Mouse (Mus musculus): ENCODE results near the gene Zfp174. TPM values are rescaled to one million over a fixed set of nuclear protein-coding genes. Genes with fewer than 3 reads are reported as not detected.

The Zfp174 gene
- total RNA-seq, 4 experiments from 2014 or later, result 1.5 to 2.0 (median 1.7) TPM

GRCm38 (mm10) chr16:3884201-3885064, 37.4 kb downstream of the Zfp174 start, which contains the start of the genes Zfp597 and Gm20695:
Zfp597 (minus strand) TSS chr16:3884561.
Gm20695 (plus strand) TSS chr16:3884648.
- peak; percentile 86 to 93 for DNase-seq (ENCODE audit: low spot score in 2 of 2)

- DNase-seq (ENCODE audit: low spot score in 2 of 2), result no peak
Measured at GRCm38 (mm10) chr16:3885065-3885670, 38.1 kb downstream of the Zfp174 start.

GRCm38 (mm10) chr16:3891621-3892295, 44.7 kb downstream of the Zfp174 start:
- DNase-seq (ENCODE audit: low spot score in 2 of 2), result no peak

- DNase-seq (ENCODE audit: low spot score in 2 of 2), result no peak
Measured at GRCm38 (mm10) chr16:3893739-3894138, 46.7 kb downstream of the Zfp174 start.

DNA sequence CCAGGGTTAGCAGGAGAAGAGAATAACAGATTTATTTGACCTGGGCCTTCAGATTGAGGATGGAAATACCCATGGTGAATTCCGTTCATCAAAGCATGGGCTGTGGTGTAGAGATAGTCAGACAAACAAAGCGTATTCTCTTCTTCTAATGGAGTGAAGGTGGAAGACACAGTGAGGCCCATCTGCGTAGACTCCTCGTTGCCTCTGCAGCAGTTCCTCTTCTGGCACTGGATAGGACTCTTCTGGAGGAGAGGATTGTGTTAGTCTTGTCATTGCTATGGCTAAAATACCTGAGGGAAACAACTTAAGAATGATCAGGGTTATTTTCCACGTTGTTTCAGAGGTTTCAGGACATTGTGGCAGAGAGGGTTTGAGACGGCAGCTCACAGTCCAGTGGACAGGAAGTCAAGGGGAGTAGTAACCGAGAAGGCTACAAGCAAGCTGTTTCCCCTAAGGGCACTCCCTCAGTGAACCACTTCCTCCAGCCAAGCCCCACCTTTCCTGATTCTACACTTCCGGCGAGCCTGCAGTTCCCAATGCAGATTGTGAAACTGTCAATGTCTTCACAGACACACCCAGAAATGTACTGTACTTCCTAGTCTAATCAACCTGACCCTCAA, 48.2 kb downstream of the Zfp174 start:
- DNase-seq (ENCODE audit: low spot score in 2 of 2), result no peak

GRCm38 (mm10) chr16:3896046-3896445, 49.0 kb downstream of the Zfp174 start:
- DNase-seq (ENCODE audit: low spot score in 2 of 2), result no peak

GRCm38 (mm10) chr16:3896553-3896952, 49.5 kb downstream of the Zfp174 start:
- DNase-seq (ENCODE audit: low spot score in 2 of 2), result no peak

- DNase-seq (ENCODE audit: low spot score in 2 of 2), result no peak
Measured at GRCm38 (mm10) chr16:3907471-3907870, 60.4 kb downstream of the Zfp174 start.

Other genes with a start within 250 kb of the Zfp174 start
- gene Mefv, start 129.2 kb upstream of the Zfp174 start, total RNA-seq (2022), result not detected
- 1 to 10 TPM; 6.1 to 7.0 (median 6.4) TPM for gene Zfp263, start 103.2 kb upstream of the Zfp174 start, total RNA-seq (2022)
- gene Olfr15, start 16.4 kb upstream of the Zfp174 start, total RNA-seq (2022), result not detected
- 10 to 100 TPM; 35.2 to 54.2 (median 42.0) TPM for gene Naa60, start 25.1 kb downstream of the Zfp174 start, total RNA-seq (2022)
- gene Zfp597, start 37.3 kb downstream of the Zfp174 start, total RNA-seq (2022), result 1 to 10 TPM; 6.5 to 9.3 (median 7.1) TPM
- under 1 TPM in 1 of 4 experiments, not detected in 3; 0.65 TPM for gene Gm20695, start 37.4 kb downstream of the Zfp174 start, total RNA-seq (2022)
- 1 to 10 TPM; 2.4 to 3.0 (median 2.6) TPM for gene 1700037C18Rik, start 61.4 kb downstream of the Zfp174 start, total RNA-seq (2022)
- 1 to 10 TPM; 5.9 to 8.3 (median 7.1) TPM for gene Cluap1, start 61.5 kb downstream of the Zfp174 start, total RNA-seq (2022)
- 1 to 10 TPM; 1.6 to 2.3 (median 1.9) TPM for gene Nlrc3, start 129.4 kb downstream of the Zfp174 start, total RNA-seq (2022)
- 1 to 10 TPM; 6.1 to 8.8 (median 7.7) TPM for gene Slx4, start 156.5 kb downstream of the Zfp174 start, total RNA-seq (2022)
- gene Dnase1, start 189.7 kb downstream of the Zfp174 start, total RNA-seq (2022), result under 1 TPM in 2 of 4 experiments, not detected in 2; 0.44 to 0.52 TPM
- 100 to 1,000 TPM; 117 to 132 (median 130) TPM for gene Trap1, start 230.6 kb downstream of the Zfp174 start, total RNA-seq (2022)

Data from gastrocnemius, adult 8-10 months (tissue).